Mouse (Mus musculus) v-Abl transformed pro-B cells (cell line): ENCODE results near the gene Ube2q1.
"Not testable (repeated sequence)": the region's sequence is repeated elsewhere in the genome, so short reads cannot be mapped to it uniquely, and the experiment has no call there.

ENCODE experiments used
- in situ Hi-C, 2 experiments: fragments of 400-800 bp; cut with MboI; formaldehyde crosslinking; loops; one replicate each; pipeline ENCODE4 v1.15.1; 2025; ENCODE audit not compliant: unreplicated experiment in 2 of 2

Ube2q1 gene

DNA sequence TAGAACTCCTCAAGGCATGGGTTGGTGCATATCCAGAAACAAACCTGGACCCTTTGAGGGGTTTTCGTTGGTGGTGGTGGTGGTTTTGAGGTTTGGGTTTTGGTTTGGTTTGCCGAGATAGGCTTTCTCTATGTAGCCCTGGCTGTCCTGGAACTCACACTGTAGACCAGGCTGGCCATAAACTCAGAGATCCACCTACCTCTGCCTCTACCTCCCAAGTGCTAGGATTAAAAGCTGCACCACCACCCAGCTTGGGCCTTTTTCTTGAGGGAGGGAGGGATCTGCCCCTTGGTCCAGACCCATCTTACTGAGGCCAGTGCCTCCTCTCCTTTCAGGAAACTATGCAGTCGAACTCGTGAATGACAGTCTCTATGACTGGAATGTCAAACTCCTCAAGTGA, 6.7 kb downstream of the Ube2q1 start:
- in situ Hi-C loops = loop anchor here (10.0 kb wide), 2 partner anchors 185 to 295 kb away; partner anchors contain the start of genes Atp8b2 (in 1 of the 2) and Tpm3 (in 1 of the 2)

- in situ Hi-C loops = loop anchor here (10.0 kb wide), 2 partner anchors 183 to 293 kb away; partner anchors contain the start of genes Atp8b2 (in 1 of the 2) and Tpm3 (in 1 of the 2)
Observed at GRCm38 (mm10) chr3:89781640-89782039, 8.2 kb downstream of the Ube2q1 start.

GRCm38 (mm10) chr3:89784991-89785753, 11.8 kb downstream of the Ube2q1 start:
- in situ Hi-C loops = loop anchor here (5.0 to 10.0 kb wide), 5 partner anchors 62 to 290 kb away; partner anchors contain the start of genes Atp8b2 (in 1 of the 2) and Tpm3 (in 1 of the 2)

DNA sequence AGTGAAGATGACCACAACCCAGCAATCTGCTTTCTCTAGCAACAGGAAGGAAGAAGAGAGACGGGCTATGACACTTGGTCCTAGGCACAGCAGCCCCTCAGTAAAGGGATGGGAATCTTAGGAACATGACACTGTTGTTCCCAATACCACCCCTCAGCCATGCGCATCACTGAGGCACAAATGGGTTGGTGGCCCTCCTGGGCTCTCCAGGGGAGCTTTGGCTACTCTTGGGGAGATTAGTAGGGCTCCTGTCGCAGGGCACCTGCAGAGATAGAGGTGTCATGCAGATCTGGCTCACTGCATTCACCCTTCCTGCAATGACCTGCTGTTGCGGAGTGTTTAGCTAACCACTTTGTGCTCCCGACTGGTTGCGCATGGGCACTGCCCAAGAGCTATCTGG, 12.9 kb downstream of the Ube2q1 start:
- in situ Hi-C loops = loop anchor here (5.0 to 10.0 kb wide), 5 partner anchors 61 to 289 kb away; partner anchors contain the start of genes Atp8b2 (in 1 of the 2) and Tpm3 (in 1 of the 2)

- in situ Hi-C loops = loop anchor here (5.0 to 10.0 kb wide), 5 partner anchors 58 to 286 kb away; partner anchors contain the start of genes Atp8b2 (in 1 of the 2) and Tpm3 (in 1 of the 2)
Observed at GRCm38 (mm10) chr3:89788680-89789352, 15.4 kb downstream of the Ube2q1 start.

DNA sequence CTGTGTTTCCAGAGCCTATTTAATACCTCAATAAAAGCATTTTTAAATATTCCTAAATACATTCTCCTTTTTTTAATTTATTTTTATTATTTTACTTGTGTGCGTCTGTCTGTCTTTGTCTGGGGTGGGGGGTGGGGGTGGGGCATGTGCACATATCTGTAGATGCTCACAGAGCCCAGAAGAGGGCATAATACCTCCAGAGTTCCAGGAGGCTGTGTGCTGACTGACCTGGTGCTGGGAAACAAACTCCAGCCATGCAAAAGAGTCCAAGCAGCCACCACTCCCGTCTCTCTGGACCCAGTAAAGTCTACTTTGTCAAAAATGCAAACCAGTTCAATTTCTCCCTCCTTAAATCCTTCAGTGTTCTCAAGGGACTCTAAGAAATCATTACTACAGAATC, 21.2 kb downstream of the Ube2q1 start:
- in situ Hi-C loops = no loop called here

DNA sequence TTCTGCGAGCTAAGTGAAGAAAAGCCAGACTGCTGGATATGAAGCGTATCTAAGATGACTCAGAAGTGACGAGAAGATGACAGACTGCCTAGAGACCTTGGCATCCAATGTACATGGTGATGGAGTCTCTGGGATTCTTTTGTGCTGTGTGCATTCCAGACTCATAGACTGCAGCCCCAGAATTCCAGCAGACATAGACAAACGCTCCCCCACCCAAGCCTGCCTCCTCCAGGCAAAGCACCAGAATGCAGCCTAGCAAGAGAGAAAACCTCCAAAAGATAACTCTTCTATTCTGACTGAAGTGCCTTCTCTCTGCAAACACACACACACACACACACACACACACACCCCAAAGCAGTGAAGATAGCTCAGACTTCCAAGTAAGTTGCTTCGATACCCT, 22.3 kb downstream of the Ube2q1 start:
- in situ Hi-C loops = no loop called here

- in situ Hi-C loops = no loop called here
Observed at GRCm38 (mm10) chr3:89796358-89796757, 22.9 kb downstream of the Ube2q1 start.

DNA sequence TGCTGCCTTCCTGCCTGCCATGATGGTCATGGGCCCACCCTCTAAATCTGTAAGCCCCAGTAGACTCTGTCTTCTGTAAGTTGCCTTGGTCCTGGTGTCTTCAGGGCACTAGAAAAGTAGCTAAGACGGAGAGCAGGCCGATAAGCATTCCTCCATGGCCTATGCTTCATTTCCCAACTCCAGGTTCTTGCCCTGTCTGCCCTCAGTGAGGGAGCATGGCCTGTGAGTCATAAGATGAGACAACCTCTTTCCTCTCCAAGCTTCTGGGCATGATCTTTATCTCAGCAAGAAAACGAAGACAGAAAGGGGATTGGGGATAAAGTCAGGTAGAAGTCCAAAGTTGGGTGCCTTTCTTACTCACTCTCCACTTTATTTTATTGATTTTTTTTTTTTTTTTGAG, 25.1 kb downstream of the Ube2q1 start:
- in situ Hi-C loops = no loop called here

DNA sequence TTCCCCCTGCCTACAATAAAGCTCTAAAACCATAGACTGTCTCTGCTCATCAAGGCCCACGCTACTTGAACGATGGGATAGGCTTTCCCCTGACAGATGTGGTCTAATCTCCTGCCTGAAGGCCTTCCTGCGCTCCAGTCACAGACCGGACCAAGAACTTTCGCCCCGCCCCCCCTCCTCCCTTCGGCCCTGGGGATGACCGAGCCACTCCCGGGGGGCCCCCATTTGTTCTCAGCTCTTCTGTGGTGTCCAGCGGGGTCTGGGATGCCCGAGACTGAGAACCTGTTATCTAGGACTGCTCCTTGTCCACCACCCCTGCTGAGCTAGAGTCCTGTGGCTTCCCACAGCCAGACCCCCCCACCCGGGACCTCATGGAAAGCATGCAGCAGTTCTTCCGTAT, 26.1 kb downstream of the Ube2q1 start:
- in situ Hi-C loops = no loop called here

- in situ Hi-C loops = not testable (repeated sequence)
Observed at GRCm38 (mm10) chr3:89800078-89800477, 26.7 kb downstream of the Ube2q1 start.

DNA sequence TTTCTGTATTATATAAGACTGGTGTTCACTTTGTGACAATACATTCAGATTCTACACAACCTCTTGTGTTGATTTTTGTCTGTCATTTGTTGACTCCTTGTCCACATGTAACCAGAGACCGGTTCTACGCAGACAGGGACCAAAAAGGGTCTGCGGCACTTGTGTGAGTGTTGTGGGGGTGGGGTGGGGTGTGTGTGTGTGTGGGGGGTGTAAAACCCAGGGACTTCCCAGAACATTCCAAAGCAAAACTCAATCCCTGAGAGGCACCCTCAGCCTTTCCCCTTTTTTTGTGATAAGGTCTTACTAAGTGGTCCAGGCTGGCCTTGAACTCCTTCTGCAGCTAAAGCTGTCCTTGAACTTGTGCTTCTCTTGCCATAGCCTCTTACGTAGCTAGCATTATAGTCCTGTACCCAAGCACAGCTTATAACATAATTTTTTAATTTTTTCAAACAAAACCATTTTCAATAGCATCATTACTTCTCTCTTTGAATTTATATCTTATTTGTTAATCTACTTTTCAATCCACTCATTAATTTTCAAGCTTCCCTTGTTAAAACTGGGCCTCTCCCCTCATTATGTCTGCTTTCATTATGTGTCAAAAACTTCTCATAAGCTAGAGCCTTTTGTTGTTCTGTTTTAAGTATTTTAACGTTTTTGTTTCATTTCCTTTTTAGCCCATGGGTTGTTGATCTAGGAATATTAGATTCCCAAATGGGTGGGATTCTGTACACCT, 27.5 kb downstream of the Ube2q1 start:
- in situ Hi-C loops = no loop called here

DNA sequence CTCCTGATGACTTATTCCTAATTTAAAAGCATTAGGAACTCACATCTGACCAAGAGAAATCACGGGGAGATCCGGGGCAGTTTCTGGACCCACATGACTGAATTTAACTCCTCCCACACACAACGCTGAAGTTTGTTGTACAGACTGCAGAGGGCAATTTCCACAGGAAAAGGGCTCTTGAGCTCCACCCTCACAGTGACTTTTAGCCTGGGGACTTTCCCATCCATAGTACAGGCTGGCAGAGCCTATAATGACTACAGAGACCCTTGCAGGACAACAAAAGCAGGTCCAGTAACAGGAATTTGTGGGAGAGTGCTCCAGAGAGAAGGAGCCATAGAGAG, 28.1 kb downstream of the Ube2q1 start:
- in situ Hi-C loops = no loop called here

DNA sequence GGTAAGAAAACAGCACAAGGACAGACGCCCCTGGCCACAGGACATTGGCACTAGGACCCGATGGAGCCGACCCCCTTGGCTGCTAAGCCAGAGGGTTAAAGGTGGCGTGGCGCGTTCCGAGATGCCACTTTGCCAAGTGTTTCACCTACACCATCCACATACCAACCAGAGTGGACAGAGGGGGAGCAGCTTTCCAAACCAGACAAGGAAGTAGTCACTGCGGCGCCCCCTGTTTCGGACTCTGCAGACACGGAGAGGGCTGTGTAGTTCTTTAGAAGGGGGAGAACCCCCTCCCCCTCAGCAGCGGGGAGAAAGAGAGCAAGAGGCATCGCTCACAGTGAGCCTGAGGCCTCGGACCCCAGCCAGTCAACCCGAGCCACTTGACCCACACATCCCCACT, 29.5 kb downstream of the Ube2q1 start:
- in situ Hi-C loops = no loop called here

DNA sequence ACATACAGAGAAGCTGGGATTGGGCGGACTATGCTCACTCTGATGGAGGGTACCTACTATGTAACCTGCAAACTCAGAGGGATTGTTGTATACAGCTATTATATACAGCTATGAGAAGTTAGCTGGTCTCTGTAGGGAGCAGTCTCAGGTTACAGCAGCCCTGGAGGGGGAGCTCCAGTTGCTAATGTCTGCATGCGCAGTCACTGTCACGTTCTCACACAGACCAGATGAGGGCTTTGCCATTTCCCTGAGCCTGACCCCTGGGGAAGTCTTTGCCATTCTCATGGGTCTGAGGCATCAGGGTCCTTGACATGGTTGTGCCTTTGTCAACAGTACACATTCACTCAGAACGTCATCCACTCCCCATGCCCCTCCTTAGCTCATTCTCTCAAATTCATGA, 31.8 kb downstream of the Ube2q1 start:
- in situ Hi-C loops = no loop called here

DNA sequence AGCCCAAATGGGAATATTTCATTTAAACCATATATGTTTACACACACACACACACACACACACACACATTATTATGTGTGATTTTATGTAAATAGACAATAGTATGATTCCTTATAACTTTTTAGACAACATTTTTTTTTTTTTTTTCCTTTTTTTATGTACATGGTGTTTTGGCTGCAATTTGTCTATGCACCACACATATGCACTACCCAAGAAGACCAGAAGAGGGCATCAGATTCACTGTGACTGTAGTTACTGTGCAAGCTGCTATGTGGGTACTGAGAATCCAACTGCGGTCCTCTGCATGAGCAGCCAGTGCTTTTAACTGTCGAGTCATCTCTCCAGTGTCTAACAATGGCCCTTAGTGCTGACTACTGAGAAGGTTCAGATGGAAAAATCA, 33.3 kb downstream of the Ube2q1 start:
- in situ Hi-C loops = no loop called here

DNA sequence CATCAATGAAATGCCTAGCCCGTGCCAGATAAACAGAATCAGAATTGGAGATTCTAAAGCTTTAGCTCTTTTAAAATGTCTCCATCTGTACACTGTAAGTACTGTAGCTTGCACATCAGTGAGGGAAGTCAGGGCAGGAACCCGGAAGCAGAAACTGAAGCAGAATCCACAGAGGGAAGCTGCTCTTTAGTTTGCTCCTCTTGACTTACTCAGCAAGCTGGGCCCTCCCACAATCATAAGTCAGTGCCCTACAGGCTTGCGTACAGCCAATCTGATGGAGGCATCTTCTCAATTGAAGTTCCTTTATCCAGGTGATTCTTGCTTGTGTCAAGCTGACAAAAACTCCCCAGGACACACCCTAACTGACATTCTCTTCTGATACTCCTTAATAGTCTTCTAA, 33.8 kb downstream of the Ube2q1 start:
- in situ Hi-C loops = no loop called here

GRCm38 (mm10) chr3:89807881-89808280, 34.5 kb downstream of the Ube2q1 start:
- in situ Hi-C loops = no loop called here

DNA sequence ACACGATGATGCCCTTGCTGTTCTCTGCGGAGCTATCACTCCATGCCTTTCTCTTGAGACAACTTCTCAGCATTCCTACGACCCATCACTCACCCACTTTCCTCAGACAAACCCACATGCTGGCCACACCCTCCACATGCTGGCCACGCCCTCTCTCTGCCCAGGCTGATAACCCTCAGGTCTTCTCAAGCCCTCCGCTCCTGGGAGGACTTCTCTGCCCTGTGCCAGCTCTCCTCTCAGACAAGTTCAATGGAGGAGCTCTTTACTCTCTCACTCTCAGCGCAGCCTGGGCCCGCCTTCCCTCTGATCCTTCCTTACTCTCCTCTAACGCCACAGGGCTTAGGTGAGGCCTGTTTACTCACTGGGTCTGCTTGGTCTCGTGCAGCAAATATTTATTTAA, 35.2 kb downstream of the Ube2q1 start:
- in situ Hi-C loops = no loop called here

GRCm38 (mm10) chr3:89810841-89811240, 37.4 kb downstream of the Ube2q1 start:
- in situ Hi-C loops = no loop called here

- in situ Hi-C loops = no loop called here
Observed at GRCm38 (mm10) chr3:89812166-89812565, 38.8 kb downstream of the Ube2q1 start.
